Mouse (Mus musculus): ENCODE measurements at regions not wholly inside any gene's neighbourhood (a gene's known extent, or its start where the extent isn't known, plus 50 kb on each side); places are given as distances from the start of the nearest gene placed in this dataset.
A peak's percentile ranks its signal among the peaks of the same experiment; 100 is the strongest.

- DNase-seq (ENCODE audit: low spot score), result no peak
Observed at GRCm38 (mm10) chr13:37468304-37469178, 123.5 kb downstream of the Ly86 start.

GRCm38 (mm10) chr13:37470230-37470907 lies 125.4 kb downstream of the Ly86 start:
- no peak for DNase-seq (ENCODE audit: low spot score)

- DNase-seq (ENCODE audit: low spot score), result no peak
Observed at GRCm38 (mm10) chr13:37473359-37473758, 128.4 kb downstream of the Ly86 start.

GRCm38 (mm10) chr13:37475804-37476203 lies 130.8 kb downstream of the Ly86 start:
- no peak for DNase-seq (ENCODE audit: low spot score)

GRCm38 (mm10) chr13:37476256-37477053 lies 131.4 kb downstream of the Ly86 start:
- DNase-seq (ENCODE audit: low spot score), result no peak

- no peak for DNase-seq (ENCODE audit: low spot score)
Observed at GRCm38 (mm10) chr13:37477342-37477741, 132.3 kb downstream of the Ly86 start.

- DNase-seq (ENCODE audit: low spot score), result peak; percentile 71
Observed at GRCm38 (mm10) chr13:37477749-37478548, 132.9 kb downstream of the Ly86 start.

- no peak for DNase-seq (ENCODE audit: low spot score)
Observed at GRCm38 (mm10) chr13:37479182-37479691, 134.2 kb downstream of the Ly86 start.

GRCm38 (mm10) chr13:37481514-37481913 lies 136.5 kb downstream of the Ly86 start:
- DNase-seq (ENCODE audit: low spot score), result no peak

- DNase-seq (ENCODE audit: low spot score), result no peak
Observed at GRCm38 (mm10) chr13:37482038-37482437, 137.0 kb downstream of the Ly86 start.

GRCm38 (mm10) chr13:37482589-37482988 lies 137.6 kb downstream of the Ly86 start:
- peak; percentile 69 for DNase-seq (ENCODE audit: low spot score)

GRCm38 (mm10) chr13:37483010-37483855 lies 138.2 kb downstream of the Ly86 start:
- peak; percentile 24 for DNase-seq (ENCODE audit: low spot score)

GRCm38 (mm10) chr13:37484631-37485030 lies 139.6 kb downstream of the Ly86 start:
- no peak for DNase-seq (ENCODE audit: low spot score)

- no peak for DNase-seq (ENCODE audit: low spot score)
Observed at GRCm38 (mm10) chr13:37492115-37493001, 147.3 kb downstream of the Ly86 start.

- DNase-seq (ENCODE audit: low spot score), result no peak
Observed at GRCm38 (mm10) chr13:37493331-37493730, 148.3 kb downstream of the Ly86 start.

- no peak for DNase-seq (ENCODE audit: low spot score)
Observed at GRCm38 (mm10) chr13:37495272-37495932, 150.4 kb downstream of the Ly86 start.

GRCm38 (mm10) chr13:37497986-37498385 lies 153.0 kb downstream of the Ly86 start:
- DNase-seq (ENCODE audit: low spot score), result no peak

- DNase-seq (ENCODE audit: low spot score), result no peak
Observed at GRCm38 (mm10) chr13:37500668-37501286, 155.8 kb downstream of the Ly86 start.
